ENCODE assay signal across 8 mouse cellular contexts in the genomic region with DNA sequence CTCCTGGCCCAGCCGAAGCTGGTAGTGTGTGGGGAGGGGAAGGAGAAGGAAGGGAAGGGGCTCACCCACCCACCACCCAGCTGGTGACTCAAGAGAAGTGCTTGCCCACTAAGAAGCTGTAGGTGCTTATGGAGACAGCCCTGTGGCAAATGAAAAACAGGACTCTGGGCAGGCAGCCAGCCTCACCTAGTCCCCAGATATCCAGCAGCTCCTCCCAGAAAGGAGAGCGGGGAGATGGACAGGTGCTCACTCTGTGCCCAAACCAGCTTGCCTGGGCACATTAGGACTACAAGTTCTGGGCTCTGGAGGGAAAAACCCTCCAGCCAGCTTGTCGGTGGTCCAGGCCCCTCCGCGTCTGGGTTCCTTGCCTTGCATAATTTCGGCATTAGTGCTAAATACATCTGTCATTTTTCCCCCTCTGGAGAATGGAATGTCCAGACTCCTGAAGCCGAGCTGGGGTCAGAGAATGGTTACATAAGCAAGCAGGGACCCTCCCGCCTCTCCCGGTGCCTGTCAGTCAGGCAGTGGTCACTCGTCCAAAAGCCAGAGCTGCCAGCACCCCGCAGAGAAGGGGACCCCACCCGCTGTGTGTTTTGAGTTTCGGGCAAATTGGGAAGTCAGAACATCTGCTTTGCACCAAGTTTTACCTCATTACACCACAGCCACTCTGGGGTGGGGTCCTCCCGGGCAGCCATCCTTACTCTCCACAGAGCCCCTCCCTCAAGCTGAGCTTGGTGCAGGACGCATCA. TPM values are rescaled to one million over a fixed set of nuclear protein-coding genes. Genes with fewer than 3 reads are reported as not detected.
A peak's percentile ranks its signal among the peaks of the same experiment; 100 is the strongest.
DNase-seq lines count a peak whose midpoint lies in the region; ATAC-seq and TF ChIP-seq lines count a peak whose summit lies in the region.

No protein-coding gene starts in this region.

- H3K36me3 ChIP-seq in lung, postnatal 0 days (ENCODE audit: insufficient read depth, low read length): no peaks in the 10 kb centered on the region
- peaks cover 27% of the 10 kb centered on the region for H3K36me3 ChIP-seq in forebrain, embryonic 13.5 days (ENCODE audit: poor library complexity, severe bottlenecking)

- H3K4me1 ChIP-seq in lung, postnatal 0 days (ENCODE audit: insufficient read depth, low read depth, low read length): peaks cover 16% of the 10 kb centered on the region
- peaks cover 4% of the 10 kb centered on the region; the same call in 1 of the 2 replicates for H3K4me1 ChIP-seq in forebrain, embryonic 13.5 days

- 0 out of 2 replicates have a peak overlapping the region, but pooled peaks have one; percentile 43 for H3K27ac ChIP-seq in lung, postnatal 0 days (ENCODE audit: low read length)
- no peak overlapping the region for H3K27ac ChIP-seq in forebrain, embryonic 13.5 days

- no peak overlapping the region for H3K4me3 ChIP-seq in lung, postnatal 0 days (ENCODE audit: low read depth, low read length)
- H3K4me3 ChIP-seq in forebrain, embryonic 13.5 days: no peak overlapping the region

- TF ChIP-seq CTCF in lung, postnatal 0 days (IDR thresholded peaks at IDR 0.05): no peak

- peak overlapping the region; percentile 27 for H3K4me2 ChIP-seq in lung, postnatal 0 days (replicated peaks; ENCODE audit: low read depth, low read length)
- H3K4me2 ChIP-seq in forebrain, embryonic 13.5 days: no peak overlapping the region

- peak; percentile 62 for ATAC-seq in lung, postnatal 0 days
- ATAC-seq in forebrain, embryonic 13.5 days: no peak

- peak; percentile 53 for DNase-seq in kidney, adult 18-20 months
- DNase-seq in kidney, adult 11 months: no peak
- DNase-seq in cerebellum, postnatal 25 days: peak; percentile 63 to 74
- DNase-seq in heart, postnatal 10 days: peak; percentile 64 to 70
- peak; percentile 73 for DNase-seq in lung, postnatal 0 days (ENCODE audit: low spot score)
- no peak for DNase-seq in urinary bladder, postnatal 25 days (ENCODE audit: low spot score)
- DNase-seq in left cerebral cortex, postnatal 36 days (ENCODE audit: low spot score in 2 of 2): no peak

- no peaks in the 10 kb centered on the region for H3K27me3 ChIP-seq in lung, postnatal 0 days (replicated peaks; ENCODE audit: insufficient read depth, low read length)
- H3K27me3 ChIP-seq in forebrain, embryonic 13.5 days: no peaks in the 10 kb centered on the region

- WGBS in lung, postnatal 0 days: 19% methylated on average over 15 of the region's 15 CpGs
- WGBS in forebrain, embryonic 13.5 days: 28% methylated on average over 15 of the region's 15 CpGs

- H3K9ac ChIP-seq in lung, postnatal 0 days (replicated peaks; ENCODE audit: low read depth): no peak overlapping the region
- H3K9ac ChIP-seq in forebrain, embryonic 13.5 days: no peak overlapping the region

- H3K9me3 ChIP-seq in lung, postnatal 0 days (ENCODE audit: low read length): no peaks in the 10 kb centered on the region
- no peaks in the 10 kb centered on the region for H3K9me3 ChIP-seq in forebrain, embryonic 13.5 days (replicated peaks)

- intact Hi-C loops in heart, postnatal 10 days (cut with DNase I): no loop called here
- intact Hi-C loops in left cerebral cortex, postnatal 36 days (cut with DNase I): no loop called here

- TF ChIP-seq EP300 in lung, postnatal 0 days (IDR thresholded peaks at IDR 0.05): no peak

RNA-seq across cellular contexts. Expression of a gene that starts 12.2 kb away (rescaled TPM):
- 10 to 100 TPM; 26.9 to 33.9 TPM for total RNA-seq in heart, postnatal 10 days (2021)
- 2.2 and 2.8 TPM in 2 replicates for polyA plus RNA-seq in lung, postnatal 0 days (2015; fragmentation: Nextera tagmentation; extraction: Ambion mirVana)
- 1.5 and 1.7 TPM in 2 replicates for polyA plus RNA-seq in forebrain, embryonic 13.5 days (2015; fragmentation: Nextera tagmentation; extraction: Ambion mirVana)
- total RNA-seq in left cerebral cortex, postnatal 36 days (2021): 1 to 10 TPM; 1.1 to 1.3 TPM

RNA-seq across cellular contexts. Expression of a gene that starts 36.6 kb away (rescaled TPM):
- total RNA-seq in heart, postnatal 10 days (2021): 100 to 1,000 TPM; 193 to 194 TPM
- 105 and 109 TPM in 2 replicates for polyA plus RNA-seq in lung, postnatal 0 days (2015; fragmentation: Nextera tagmentation; extraction: Ambion mirVana)
- 78.7 and 83.5 TPM in 2 replicates for polyA plus RNA-seq in forebrain, embryonic 13.5 days (2015; fragmentation: Nextera tagmentation; extraction: Ambion mirVana)
- 10 to 100 TPM; 78.1 to 94.7 TPM for total RNA-seq in left cerebral cortex, postnatal 36 days (2021)

RNA-seq across cellular contexts. Expression of a gene that starts 41.2 kb away (rescaled TPM):
- total RNA-seq in heart, postnatal 10 days (2021): 10 to 100 TPM; 31.2 to 34.1 TPM
- 39.7 and 44.5 TPM in 2 replicates for polyA plus RNA-seq in lung, postnatal 0 days (2015; fragmentation: Nextera tagmentation; extraction: Ambion mirVana)
- polyA plus RNA-seq in forebrain, embryonic 13.5 days (2015; fragmentation: Nextera tagmentation; extraction: Ambion mirVana): 151 and 157 TPM in 2 replicates
- total RNA-seq in left cerebral cortex, postnatal 36 days (2021): 10 to 100 TPM; 16.7 to 19.0 TPM

RNA-seq across cellular contexts. Expression of a gene that starts 42.5 kb away (rescaled TPM):
- 100 to 1,000 TPM; 345 to 350 TPM for total RNA-seq in heart, postnatal 10 days (2021)
- 342 and 350 TPM in 2 replicates for polyA plus RNA-seq in lung, postnatal 0 days (2015; fragmentation: Nextera tagmentation; extraction: Ambion mirVana)
- polyA plus RNA-seq in forebrain, embryonic 13.5 days (2015; fragmentation: Nextera tagmentation; extraction: Ambion mirVana): 378 and 381 TPM in 2 replicates
- total RNA-seq in left cerebral cortex, postnatal 36 days (2021): 100 to 1,000 TPM; 492 to 581 TPM

RNA-seq across cellular contexts. Expression of a gene that starts 55.5 kb away (rescaled TPM):
- total RNA-seq in heart, postnatal 10 days (2021): 1 to 10 TPM; 2.5 to 2.6 TPM
- polyA plus RNA-seq in lung, postnatal 0 days (2015; fragmentation: Nextera tagmentation; extraction: Ambion mirVana): 11.9 and 14.2 TPM in 2 replicates
- 2.6 and 3.0 TPM in 2 replicates for polyA plus RNA-seq in forebrain, embryonic 13.5 days (2015; fragmentation: Nextera tagmentation; extraction: Ambion mirVana)
- total RNA-seq in left cerebral cortex, postnatal 36 days (2021): 1 to 10 TPM; 5.6 to 7.0 TPM

Comparison
In these comparisons a context has a peak if more than half of its experiments do, and no peak if none do; other contexts are left out.
1. DNase-seq: peak in kidney, adult 18-20 months (single experiment), cerebellum, postnatal 25 days (2 of 2), heart, postnatal 10 days (2 of 2) and lung, postnatal 0 days (single experiment); none in kidney, adult 11 months (single experiment), urinary bladder, postnatal 25 days (single experiment) and left cerebral cortex, postnatal 36 days (0 of 2).
2. RNA of a gene that starts 12.2 kb away (total RNA-seq): 26.9 to 33.9 TPM in heart, postnatal 10 days; 1.1 to 1.3 TPM in left cerebral cortex, postnatal 36 days; every median in the first group is over 10 times any median in the second.